Mouse (Mus musculus) embryonic facial prominence, embryonic 13.5 days (tissue): ENCODE results near the gene 1700102P08Rik. TPM values are rescaled to one million over a fixed set of nuclear protein-coding genes. Genes with fewer than 3 reads are reported as not detected.
A peak's percentile ranks its signal among the peaks of the same experiment; 100 is the strongest.

ENCODE experiments used
- ATAC-seq: fragments of 200-750 bp; cut with Nextera tagmentation; 2 replicates; pipeline ENCODE4 v1.8.0; 2017; ENCODE audit warnings: low read depth; ENCODE audit not compliant: insufficient number of reproducible peaks, insufficient read depth, low FRiP score, low TSS enrichment
- H3K27ac ChIP-seq: fragments of 300-500 bp; sonication (generic); 2 replicates; pipeline ENCODE4 v1.5.1; 2015; ENCODE audit warnings: moderate library complexity, mild to moderate bottlenecking, inconsistent platforms
- H3K27me3 ChIP-seq: fragments of 300-500 bp; sonication (generic); 2 replicates; pipeline ENCODE4 v1.6.1; 2015; ENCODE audit warnings: mild to moderate bottlenecking, inconsistent platforms
- H3K36me3 ChIP-seq: fragments of 300-500 bp; sonication (generic); 2 replicates; pipeline ENCODE4 v1.6.1; 2015; ENCODE audit warnings: mild to moderate bottlenecking, inconsistent platforms
- H3K4me1 ChIP-seq: fragments of 300-500 bp; sonication (generic); 2 replicates; pipeline ENCODE4 v1.6.1; 2015; ENCODE audit warnings: inconsistent platforms
- H3K4me2 ChIP-seq: fragments of 300-500 bp; sonication (generic); 2 replicates; pipeline ENCODE4 v1.6.1; 2015; ENCODE audit warnings: moderate library complexity, mild to moderate bottlenecking, inconsistent platforms
- H3K4me3 ChIP-seq: fragments of 300-500 bp; sonication (generic); 2 replicates; pipeline ENCODE4 v1.5.1; 2015; ENCODE audit warnings: mild to moderate bottlenecking, inconsistent platforms
- H3K9ac ChIP-seq: fragments of 300-500 bp; sonication (generic); 2 replicates; pipeline ENCODE4 v1.6.1; 2015; ENCODE audit warnings: mild to moderate bottlenecking, inconsistent platforms
- H3K9me3 ChIP-seq: fragments of 300-500 bp; sonication (generic); 2 replicates; pipeline ENCODE4 v1.6.1; 2016; ENCODE audit warnings: inconsistent platforms
- WGBS: fragments of 180-500 bp; shearing (Covaris S2); methylation state at CpG from one replicate; pipeline ENCODE4 v1.1.7; 2015; ENCODE audit warnings: mixed read lengths; 5-methylcytosine and 5-hydroxymethylcytosine counted together
- polyA plus RNA-seq: library from polyadenylated mRNA; unstranded; fragments of >200 nt; fragmentation: Nextera tagmentation; extraction: Ambion mirVana; gene quantifications from 2 replicates; pipeline ENCODE4 v1.2.1, GENCODE M21; 2015

1700102P08Rik gene
- 1.1 TPM in 2 replicates for polyA plus RNA-seq

GRCm38 (mm10) chr9:108392676-108393075 is at the start of gene 1700102P08Rik:
Gene 1700102P08Rik (plus strand): TSS chr9:108392805.
- Histone ChIP-seq H3K27me3 (no peaks in the 10 kb centered on the region), H3K4me3 (no peak within 1 kb of the TSS), H3K9me3 (no peaks in the 10 kb centered on the region), H3K36me3 (peaks cover 64% of the 10 kb centered on the region), H3K9ac (no peak within 1 kb of the TSS), H3K4me1 (no peaks in the 10 kb centered on the region), H3K27ac (no peak within 1 kb of the TSS), H3K4me2 (no peak within 1 kb of the TSS)
- no peak for ATAC-seq
- 59% methylated on average over 18 of the region's 18 CpGs for WGBS

GRCm38 (mm10) chr9:108343331-108343730 is 49.3 kb upstream of the 1700102P08Rik start:
- H3K27ac ChIP-seq, result no peak overlapping the region
- H3K4me2 ChIP-seq, result no peak overlapping the region
- 89% methylated on average over 3 of the region's 3 CpGs for WGBS
- no peak overlapping the region for H3K9ac ChIP-seq
- ATAC-seq, result no peak
- H3K9me3 ChIP-seq, result no peaks in the 10 kb centered on the region
- no peaks in the 10 kb centered on the region for H3K27me3 ChIP-seq
- peaks cover 24% of the 10 kb centered on the region for H3K4me1 ChIP-seq
- no peaks in the 10 kb centered on the region for H3K36me3 ChIP-seq
- no peak overlapping the region for H3K4me3 ChIP-seq

- 96% methylated on average over 1 of the region's 1 CpGs for WGBS
- Histone ChIP-seq H3K9ac (no peak overlapping the region), H3K4me1 (peaks cover 24% of the 10 kb centered on the region), H3K27ac (no peak overlapping the region), H3K9me3 (no peaks in the 10 kb centered on the region), H3K4me2 (no peak overlapping the region), H3K36me3 (no peaks in the 10 kb centered on the region), H3K27me3 (no peaks in the 10 kb centered on the region), H3K4me3 (no peak overlapping the region)
- ATAC-seq, result no peak
Observed at GRCm38 (mm10) chr9:108343835-108344234, 48.8 kb upstream of the 1700102P08Rik start.

GRCm38 (mm10) chr9:108344471-108344870 is 48.1 kb upstream of the 1700102P08Rik start:
- no peaks in the 10 kb centered on the region for H3K36me3 ChIP-seq
- peaks cover 30% of the 10 kb centered on the region for H3K4me1 ChIP-seq
- ATAC-seq, result no peak
- H3K27me3 ChIP-seq, result no peaks in the 10 kb centered on the region
- H3K4me2 ChIP-seq, result no peak overlapping the region
- H3K9me3 ChIP-seq, result no peaks in the 10 kb centered on the region
- H3K4me3 ChIP-seq, result no peak overlapping the region
- WGBS, result 77% methylated on average over 4 of the region's 4 CpGs
- no peak overlapping the region for H3K9ac ChIP-seq
- no peak overlapping the region for H3K27ac ChIP-seq

- peak overlapping the region; percentile 97 for H3K27ac ChIP-seq
- H3K4me1 ChIP-seq, result peaks cover 14% of the 10 kb centered on the region
- peaks cover 23% of the 10 kb centered on the region for H3K36me3 ChIP-seq
- peak overlapping the region; percentile 93 for H3K4me3 ChIP-seq
- 3% methylated on average over 11 of the region's 11 CpGs for WGBS
- no peak for ATAC-seq
- H3K27me3 ChIP-seq, result no peaks in the 10 kb centered on the region
- H3K9me3 ChIP-seq, result no peaks in the 10 kb centered on the region
- H3K4me2 ChIP-seq, result peak overlapping the region; percentile 81
- H3K9ac ChIP-seq, result peak overlapping the region; percentile 92
Observed at GRCm38 (mm10) chr9:108347024-108347423, 45.6 kb upstream of the 1700102P08Rik start.

- Histone ChIP-seq H3K4me2 (peak within 1 kb of the TSS; percentile 81), H3K9ac (peak within 1 kb of the TSS; percentile 92), H3K27me3 (no peaks in the 10 kb centered on the region), H3K4me1 (peaks cover 14% of the 10 kb centered on the region), H3K36me3 (peaks cover 30% of the 10 kb centered on the region), H3K4me3 (peak within 1 kb of the TSS; percentile 93), H3K9me3 (no peaks in the 10 kb centered on the region), H3K27ac (peak within 1 kb of the TSS; percentile 97)
- ATAC-seq, result peak; percentile 92
- under 1% methylated on average over 62 of the region's 75 CpGs for WGBS
Observed at GRCm38 (mm10) chr9:108347540-108348289, 44.9 kb upstream of the 1700102P08Rik start, which contains the start of gene Usp4. Gene Usp4 (plus strand): TSS chr9:108347853.

GRCm38 (mm10) chr9:108348290-108348680 is 44.3 kb upstream of the 1700102P08Rik start:
- H3K4me3 ChIP-seq, result peak overlapping the region; percentile 93
- peak overlapping the region; percentile 92 for H3K9ac ChIP-seq
- ATAC-seq, result no peak
- H3K27me3 ChIP-seq, result no peaks in the 10 kb centered on the region
- H3K9me3 ChIP-seq, result no peaks in the 10 kb centered on the region
- peak overlapping the region; percentile 97; the same call in 1 of the 2 replicates for H3K27ac ChIP-seq
- H3K36me3 ChIP-seq, result peaks cover 36% of the 10 kb centered on the region
- peak overlapping the region; percentile 81 for H3K4me2 ChIP-seq
- 4% methylated on average over 14 of the region's 14 CpGs for WGBS
- peaks cover 14% of the 10 kb centered on the region for H3K4me1 ChIP-seq

- Histone ChIP-seq H3K27me3 (no peaks in the 10 kb centered on the region), H3K27ac (no peak overlapping the region), H3K4me1 (peaks cover 14% of the 10 kb centered on the region), H3K4me3 (no peak overlapping the region), H3K9ac (peak overlapping the region; percentile 92; the same call in 1 of the 2 replicates), H3K4me2 (no peak overlapping the region), H3K9me3 (no peaks in the 10 kb centered on the region), H3K36me3 (peaks cover 50% of the 10 kb centered on the region)
- no peak for ATAC-seq
- WGBS, result 83% methylated on average over 4 of the region's 4 CpGs
Observed at GRCm38 (mm10) chr9:108349727-108350126, 42.9 kb upstream of the 1700102P08Rik start.

GRCm38 (mm10) chr9:108378234-108378633 is 14.4 kb upstream of the 1700102P08Rik start:
- Histone ChIP-seq H3K27ac (no peak overlapping the region), H3K36me3 (peaks cover 95% of the 10 kb centered on the region), H3K4me2 (no peak overlapping the region), H3K4me3 (no peak overlapping the region), H3K9ac (no peak overlapping the region), H3K9me3 (no peaks in the 10 kb centered on the region), H3K4me1 (no peaks in the 10 kb centered on the region), H3K27me3 (no peaks in the 10 kb centered on the region)
- no peak for ATAC-seq
- WGBS, result 92% methylated on average over 9 of the region's 9 CpGs

GRCm38 (mm10) chr9:108378736-108379135 is 13.9 kb upstream of the 1700102P08Rik start:
- no peak overlapping the region for H3K4me2 ChIP-seq
- no peaks in the 10 kb centered on the region for H3K4me1 ChIP-seq
- H3K36me3 ChIP-seq, result peaks cover 95% of the 10 kb centered on the region

GRCm38 (mm10) chr9:108379294-108379693 is 13.3 kb upstream of the 1700102P08Rik start:
- Histone ChIP-seq H3K9me3 (no peaks in the 10 kb centered on the region), H3K4me3 (no peak overlapping the region), H3K4me1 (no peaks in the 10 kb centered on the region), H3K27me3 (no peaks in the 10 kb centered on the region), H3K9ac (no peak overlapping the region), H3K36me3 (peaks cover 95% of the 10 kb centered on the region), H3K4me2 (no peak overlapping the region), H3K27ac (no peak overlapping the region)
- ATAC-seq, result no peak
- 87% methylated on average over 4 of the region's 4 CpGs for WGBS

More at GRCm38 (mm10) chr9:108378736-108379135, 13.9 kb upstream of the 1700102P08Rik start:
- ATAC-seq, result no peak
- Histone ChIP-seq H3K9me3 (no peaks in the 10 kb centered on the region), H3K9ac (no peak overlapping the region), H3K27ac (no peak overlapping the region), H3K4me3 (no peak overlapping the region), H3K27me3 (no peaks in the 10 kb centered on the region)
- WGBS, result 91% methylated on average over 5 of the region's 5 CpGs

- no peak overlapping the region for H3K9ac ChIP-seq
- ATAC-seq, result no peak
- no peaks in the 10 kb centered on the region for H3K9me3 ChIP-seq
- peaks cover 94% of the 10 kb centered on the region for H3K36me3 ChIP-seq
- no peak overlapping the region for H3K27ac ChIP-seq
- H3K4me1 ChIP-seq, result no peaks in the 10 kb centered on the region
- H3K27me3 ChIP-seq, result no peaks in the 10 kb centered on the region
- 94% methylated on average over 9 of the region's 9 CpGs for WGBS
- H3K4me2 ChIP-seq, result no peak overlapping the region
- H3K4me3 ChIP-seq, result no peak overlapping the region
Observed at GRCm38 (mm10) chr9:108381382-108381781, 11.2 kb upstream of the 1700102P08Rik start.
